Mouse (Mus musculus): Measurements from ENCODE around the gene Mtss1l. TPM values are rescaled to one million over a fixed set of nuclear protein-coding genes. Genes with fewer than 3 reads are reported as not detected.

The Mtss1l gene
- polyA plus RNA-seq, 1 experiment from 2014 or later, result 13.2 TPM

DNA sequence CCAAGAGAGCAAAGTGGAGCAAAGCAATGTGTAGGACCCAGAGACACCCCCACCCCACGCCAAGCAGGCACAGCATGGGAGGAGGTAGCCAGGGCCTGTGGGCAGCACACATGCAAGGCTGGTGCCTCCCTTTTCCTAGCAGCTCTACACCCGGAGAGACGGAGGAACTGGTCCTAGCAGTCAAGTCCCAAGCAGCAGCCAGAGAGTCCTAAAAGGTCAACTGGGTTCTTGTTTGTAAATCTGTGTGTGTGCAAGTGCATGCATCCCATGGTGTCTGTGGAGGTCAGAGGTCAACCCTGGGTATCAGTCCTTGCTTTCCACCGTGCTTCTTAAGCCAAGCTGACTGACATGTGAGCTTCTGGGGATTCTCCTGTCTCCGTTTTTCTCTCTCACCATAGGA, 27.1 kb upstream of the Mtss1l start:
- 76% methylated on average over 5 of the region's 5 CpGs for WGBS
- H3K9me3 ChIP-seq (ENCODE audit: control insufficient read depth, low read length), result no peaks in the 10 kb centered on the region
- no peak overlapping the region for H3K4me3 ChIP-seq (ENCODE audit: low read length)

DNA sequence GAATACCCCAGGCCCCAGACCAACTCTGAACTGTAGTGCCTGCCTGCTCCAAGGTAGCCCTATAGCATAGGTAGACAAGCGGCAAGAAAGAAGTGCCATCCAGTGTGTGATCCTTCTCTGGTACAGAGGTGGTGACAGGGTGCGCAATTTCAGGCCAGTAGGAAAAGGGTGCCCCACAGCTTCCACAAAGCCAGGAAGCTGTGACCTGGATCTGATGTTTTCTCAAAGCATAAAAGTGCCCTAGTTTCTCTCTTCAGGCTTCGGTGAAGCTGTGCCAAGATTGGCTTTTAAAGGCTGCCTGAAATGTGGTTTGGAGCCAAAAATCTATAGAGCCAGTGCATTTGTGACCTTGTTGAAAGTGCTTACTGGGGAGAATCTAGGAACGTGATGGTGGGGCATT, 26.4 kb upstream of the Mtss1l start:
- no peak overlapping the region for H3K4me2 ChIP-seq (ENCODE audit: low read depth, low read length)
- H3K9me3 ChIP-seq (ENCODE audit: control insufficient read depth, low read length), result no peaks in the 10 kb centered on the region
- peak overlapping the region; percentile 9 for H3K27ac ChIP-seq (ENCODE audit: low read length)
- ATAC-seq (ENCODE audit: low read depth), result no peak
- H3K9ac ChIP-seq (ENCODE audit: low read length), result no peak overlapping the region
- H3K36me3 ChIP-seq (ENCODE audit: control insufficient read depth, insufficient read depth, low read length), result no peaks in the 10 kb centered on the region
- H3K4me3 ChIP-seq (ENCODE audit: low read length), result no peak overlapping the region
- H3K27me3 ChIP-seq (ENCODE audit: control insufficient read depth, insufficient read depth, low read depth, low read length), result no peaks in the 10 kb centered on the region
- 64% methylated on average over 4 of the region's 4 CpGs for WGBS
- H3K4me1 ChIP-seq (replicated peaks; ENCODE audit: control insufficient read depth, insufficient read depth, low read length), result peaks cover 19% of the 10 kb centered on the region

More for the DNA sequence above, 27.1 kb upstream of the Mtss1l start:
- Histone ChIP-seq H3K36me3 (ENCODE audit: control insufficient read depth, insufficient read depth, low read length) (no peaks in the 10 kb centered on the region), H3K9ac (ENCODE audit: low read length) (no peak overlapping the region), H3K27me3 (ENCODE audit: control insufficient read depth, insufficient read depth, low read depth, low read length) (no peaks in the 10 kb centered on the region), H3K4me2 (ENCODE audit: low read depth, low read length) (no peak overlapping the region), H3K4me1 (replicated peaks; ENCODE audit: control insufficient read depth, insufficient read depth, low read length) (peaks cover 23% of the 10 kb centered on the region), H3K27ac (ENCODE audit: low read length) (no peak overlapping the region)
- ATAC-seq (ENCODE audit: low read depth), result no peak

DNA sequence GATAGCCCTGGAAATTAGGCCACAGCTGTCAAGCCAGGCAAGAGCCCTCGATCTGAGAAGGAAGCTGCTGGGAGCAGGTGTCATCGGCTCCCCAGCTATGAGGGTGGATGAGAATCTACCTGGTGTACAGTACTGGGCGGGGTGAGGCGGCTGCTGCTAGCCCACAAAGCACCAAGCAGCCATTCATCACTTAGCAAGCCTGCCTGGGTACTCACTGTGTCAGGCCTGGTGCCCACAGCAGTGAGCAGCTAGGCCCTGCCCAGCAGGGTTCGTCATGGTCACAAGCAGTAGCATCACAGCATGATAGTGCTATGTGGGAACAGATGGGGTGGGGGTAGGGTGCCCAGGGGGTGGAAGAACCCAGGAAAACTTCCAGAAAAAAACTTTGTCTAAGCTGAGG, 25.8 kb upstream of the Mtss1l start:
- Histone ChIP-seq H3K4me1 (replicated peaks; ENCODE audit: control insufficient read depth, insufficient read depth, low read length) (peaks cover 17% of the 10 kb centered on the region), H3K27me3 (ENCODE audit: control insufficient read depth, insufficient read depth, low read depth, low read length) (no peaks in the 10 kb centered on the region)

DNA sequence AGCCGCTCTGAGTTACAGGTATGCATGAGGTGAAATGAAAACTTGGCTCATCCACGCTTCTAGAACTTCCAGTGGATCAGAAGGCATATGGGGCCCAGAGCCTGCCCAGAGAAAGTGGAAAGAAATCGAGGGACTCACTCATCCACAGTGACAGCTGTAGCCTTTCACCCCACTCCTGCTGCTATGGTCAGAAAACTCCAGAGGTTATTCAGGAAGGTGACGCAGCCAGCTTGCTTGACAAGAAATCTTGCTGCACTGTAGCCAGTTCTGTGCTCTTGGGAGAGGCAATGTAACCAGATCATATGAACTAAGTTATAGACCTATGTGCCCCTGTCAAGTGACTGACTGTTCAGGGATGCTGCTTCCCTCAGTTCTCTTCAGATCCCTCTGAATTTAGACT, 25.2 kb upstream of the Mtss1l start:
- H3K4me2 ChIP-seq (ENCODE audit: low read depth, low read length), result no peak overlapping the region
- H3K27me3 ChIP-seq (ENCODE audit: control insufficient read depth, insufficient read depth, low read depth, low read length), result no peaks in the 10 kb centered on the region
- H3K9me3 ChIP-seq (ENCODE audit: control insufficient read depth, low read length), result no peaks in the 10 kb centered on the region
- peak; percentile 51 for ATAC-seq (ENCODE audit: low read depth)
- no peaks in the 10 kb centered on the region for H3K36me3 ChIP-seq (ENCODE audit: control insufficient read depth, insufficient read depth, low read length)
- peaks cover 17% of the 10 kb centered on the region for H3K4me1 ChIP-seq (replicated peaks; ENCODE audit: control insufficient read depth, insufficient read depth, low read length)
- 65% methylated on average over 4 of the region's 4 CpGs for WGBS
- peak overlapping the region; percentile 11 for H3K27ac ChIP-seq (ENCODE audit: low read length)
- 0 out of 2 replicates have a peak overlapping the region, but pooled peaks have one; percentile 18 for H3K9ac ChIP-seq (ENCODE audit: low read length)
- no peak overlapping the region for H3K4me3 ChIP-seq (ENCODE audit: low read length)

More for the DNA sequence above, 25.8 kb upstream of the Mtss1l start:
- peak overlapping the region; percentile 10; the same call in 1 of the 2 replicates for H3K9ac ChIP-seq (ENCODE audit: low read length)
- H3K4me2 ChIP-seq (ENCODE audit: low read depth, low read length), result no peak overlapping the region
- no peak for ATAC-seq (ENCODE audit: low read depth)
- H3K9me3 ChIP-seq (ENCODE audit: control insufficient read depth, low read length), result no peaks in the 10 kb centered on the region
- no peaks in the 10 kb centered on the region for H3K36me3 ChIP-seq (ENCODE audit: control insufficient read depth, insufficient read depth, low read length)
- peak overlapping the region; percentile 9; the same call in 1 of the 2 replicates for H3K27ac ChIP-seq (ENCODE audit: low read length)
- no peak overlapping the region for H3K4me3 ChIP-seq (ENCODE audit: low read length)
- WGBS, result 81% methylated on average over 5 of the region's 5 CpGs

DNA sequence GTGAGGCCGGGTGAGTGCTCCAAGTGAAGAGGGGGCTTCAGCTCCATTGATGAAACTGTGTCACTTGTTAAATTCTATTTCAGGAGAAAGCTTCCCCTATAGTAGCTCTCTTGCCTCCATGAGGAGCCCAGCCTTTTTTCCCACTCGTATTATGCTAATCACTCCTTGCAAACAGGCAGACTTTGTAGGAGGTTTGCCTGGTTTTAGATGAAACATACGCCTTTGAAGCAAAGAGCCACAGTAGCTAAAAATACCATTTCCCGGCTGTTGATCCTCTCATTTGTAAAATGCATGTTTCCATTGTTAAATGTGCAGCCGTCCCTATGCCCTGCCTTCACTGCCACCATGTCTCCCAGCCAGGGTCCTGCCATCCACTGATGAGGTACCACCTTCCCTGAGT, 23.7 kb upstream of the Mtss1l start:
- H3K9me3 ChIP-seq (ENCODE audit: control insufficient read depth, low read length), result no peaks in the 10 kb centered on the region
- H3K4me1 ChIP-seq (replicated peaks; ENCODE audit: control insufficient read depth, insufficient read depth, low read length), result peaks cover 17% of the 10 kb centered on the region
- no peak overlapping the region for H3K4me2 ChIP-seq (ENCODE audit: low read depth, low read length)
- no peak for ATAC-seq (ENCODE audit: low read depth)
- H3K36me3 ChIP-seq (ENCODE audit: control insufficient read depth, insufficient read depth, low read length), result no peaks in the 10 kb centered on the region
- H3K27me3 ChIP-seq (ENCODE audit: control insufficient read depth, insufficient read depth, low read depth, low read length), result no peaks in the 10 kb centered on the region
- no peak overlapping the region for H3K9ac ChIP-seq (ENCODE audit: low read length)
- no peak overlapping the region for H3K27ac ChIP-seq (ENCODE audit: low read length)
- H3K4me3 ChIP-seq (ENCODE audit: low read length), result no peak overlapping the region
- 84% methylated on average over 5 of the region's 5 CpGs for WGBS

DNA sequence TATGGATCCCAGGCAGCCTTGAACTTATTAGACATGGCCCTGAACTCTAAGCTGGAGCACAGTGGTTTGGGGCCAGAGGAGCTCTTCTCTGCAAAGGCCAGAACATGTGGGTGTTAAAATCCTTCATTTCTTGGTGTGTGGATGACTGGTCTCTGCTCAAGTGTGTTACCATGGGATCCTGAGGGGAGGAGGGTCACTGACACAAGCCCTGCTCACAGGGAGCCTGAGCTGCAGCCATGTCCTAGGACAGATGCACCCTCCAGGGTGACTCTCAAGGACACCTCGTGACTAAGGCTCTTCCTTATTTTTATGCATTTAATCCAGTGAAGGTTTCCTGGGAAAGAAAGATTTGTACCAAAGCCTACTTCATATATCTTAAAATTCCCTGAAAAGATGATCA, 23.2 kb upstream of the Mtss1l start:
- 62% methylated on average over 1 of the region's 1 CpGs for WGBS
- Histone ChIP-seq H3K4me3 (ENCODE audit: low read length) (no peak overlapping the region), H3K9ac (ENCODE audit: low read length) (no peak overlapping the region), H3K36me3 (ENCODE audit: control insufficient read depth, insufficient read depth, low read length) (no peaks in the 10 kb centered on the region), H3K4me2 (ENCODE audit: low read depth, low read length) (no peak overlapping the region), H3K4me1 (replicated peaks; ENCODE audit: control insufficient read depth, insufficient read depth, low read length) (peaks cover 18% of the 10 kb centered on the region), H3K27me3 (ENCODE audit: control insufficient read depth, insufficient read depth, low read depth, low read length) (no peaks in the 10 kb centered on the region), H3K27ac (ENCODE audit: low read length) (no peak overlapping the region), H3K9me3 (ENCODE audit: control insufficient read depth, low read length) (no peaks in the 10 kb centered on the region)
- no peak for ATAC-seq (ENCODE audit: low read depth)

DNA sequence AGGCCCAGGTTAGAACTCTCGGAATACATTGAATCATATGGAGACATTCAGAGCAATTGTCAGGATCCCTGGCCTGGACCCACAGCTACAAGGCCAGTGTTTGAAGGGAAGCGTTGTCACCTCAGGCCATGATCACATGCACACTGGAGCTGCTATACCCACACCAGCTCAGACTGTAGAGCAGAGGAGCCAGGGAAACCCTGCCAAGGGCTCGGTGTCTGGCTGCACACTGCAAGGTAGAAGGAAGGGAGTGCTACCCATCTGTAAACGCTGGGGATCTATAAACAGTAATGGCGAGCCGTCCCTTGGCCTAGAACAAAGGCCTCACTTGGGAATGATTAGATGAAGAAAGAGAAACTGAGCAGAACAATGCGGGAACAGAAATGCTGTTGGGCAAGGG, 21.8 kb upstream of the Mtss1l start:
- no peaks in the 10 kb centered on the region for H3K36me3 ChIP-seq (ENCODE audit: control insufficient read depth, insufficient read depth, low read length)
- no peak for ATAC-seq (ENCODE audit: low read depth)
- peaks cover 32% of the 10 kb centered on the region for H3K4me1 ChIP-seq (replicated peaks; ENCODE audit: control insufficient read depth, insufficient read depth, low read length)
- H3K9me3 ChIP-seq (ENCODE audit: control insufficient read depth, low read length), result no peaks in the 10 kb centered on the region
- no peak overlapping the region for H3K4me3 ChIP-seq (ENCODE audit: low read length)
- 73% methylated on average over 7 of the region's 7 CpGs for WGBS
- no peak overlapping the region for H3K4me2 ChIP-seq (ENCODE audit: low read depth, low read length)
- no peak overlapping the region for H3K9ac ChIP-seq (ENCODE audit: low read length)
- H3K27me3 ChIP-seq (ENCODE audit: control insufficient read depth, insufficient read depth, low read depth, low read length), result no peaks in the 10 kb centered on the region
- no peak overlapping the region for H3K27ac ChIP-seq (ENCODE audit: low read length)

DNA sequence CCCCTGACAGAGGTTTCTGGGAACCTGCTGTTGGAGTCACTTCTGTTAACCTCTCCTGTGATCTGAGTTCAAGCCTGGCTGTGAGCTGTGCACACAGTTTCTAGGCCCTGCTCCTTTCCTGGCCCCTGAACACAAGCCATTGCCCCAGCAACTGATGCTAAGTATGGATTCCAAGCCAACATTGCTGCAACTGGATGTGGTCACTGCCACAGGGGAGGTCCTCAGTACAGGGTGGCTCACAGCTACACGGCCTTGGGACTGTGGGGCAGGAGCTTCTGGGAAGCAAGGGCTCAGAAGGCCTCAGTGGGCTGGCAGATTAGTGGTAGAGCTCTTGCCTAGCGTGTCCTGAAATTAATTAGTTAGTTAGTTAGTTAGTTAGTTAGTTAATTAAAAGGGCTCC, 20.7 kb upstream of the Mtss1l start:
- H3K9ac ChIP-seq (ENCODE audit: low read length), result no peak overlapping the region
- H3K9me3 ChIP-seq (ENCODE audit: control insufficient read depth, low read length), result no peaks in the 10 kb centered on the region
- H3K36me3 ChIP-seq (ENCODE audit: control insufficient read depth, insufficient read depth, low read length), result no peaks in the 10 kb centered on the region
- WGBS, result 76% methylated on average over 2 of the region's 2 CpGs
- H3K4me2 ChIP-seq (ENCODE audit: low read depth, low read length), result no peak overlapping the region
- ATAC-seq (ENCODE audit: low read depth), result no peak
- peaks cover 31% of the 10 kb centered on the region for H3K4me1 ChIP-seq (replicated peaks; ENCODE audit: control insufficient read depth, insufficient read depth, low read length)
- H3K27ac ChIP-seq (ENCODE audit: low read length), result no peak overlapping the region
- no peak overlapping the region for H3K4me3 ChIP-seq (ENCODE audit: low read length)
- H3K27me3 ChIP-seq (ENCODE audit: control insufficient read depth, insufficient read depth, low read depth, low read length), result no peaks in the 10 kb centered on the region

DNA sequence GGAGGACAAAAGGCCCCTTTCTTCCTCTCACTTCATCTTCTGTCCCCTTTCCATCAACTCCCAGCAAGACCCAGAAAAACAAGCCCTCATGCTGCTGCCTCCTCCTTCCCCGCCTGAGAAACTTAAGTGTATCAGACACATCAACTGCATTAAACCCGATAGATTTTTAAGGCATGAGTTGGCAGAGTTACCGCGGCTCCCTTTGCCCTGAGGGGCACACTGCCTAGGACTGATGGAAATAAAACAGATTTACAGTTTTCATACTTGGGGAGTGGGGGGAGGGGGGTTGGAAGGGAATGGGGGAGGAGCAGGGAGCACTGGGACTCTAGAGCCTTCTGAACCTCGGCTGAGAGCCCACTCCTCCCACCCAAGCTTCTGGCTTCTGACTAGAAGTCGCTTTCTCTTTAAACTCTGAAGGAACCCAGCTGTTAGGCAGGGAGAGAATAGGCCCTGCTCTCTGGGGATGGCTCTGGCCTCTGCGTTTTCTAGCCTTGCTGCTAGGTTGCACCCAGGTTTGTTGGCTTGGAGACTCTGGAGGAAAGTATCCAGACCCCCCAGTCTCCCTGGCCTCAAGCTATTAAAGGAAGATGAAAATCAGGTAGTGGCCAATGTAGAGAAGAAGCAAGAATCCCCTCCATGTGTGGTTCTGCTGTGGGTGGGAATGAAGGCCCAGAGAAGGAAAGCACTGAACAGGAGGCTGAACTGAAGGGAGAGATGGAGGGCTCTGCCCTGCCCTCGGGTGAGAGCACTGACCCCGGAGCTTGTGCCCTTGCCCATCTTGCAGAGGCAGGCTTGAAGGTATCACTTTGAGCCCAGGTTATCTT, 18.4 kb upstream of the Mtss1l start:
- H3K4me1 ChIP-seq (replicated peaks; ENCODE audit: control insufficient read depth, insufficient read depth, low read length), result peaks cover 35% of the 10 kb centered on the region

More for the DNA sequence above, 18.4 kb upstream of the Mtss1l start:
- Histone ChIP-seq H3K9ac (ENCODE audit: low read length) (no peak overlapping the region), H3K9me3 (ENCODE audit: control insufficient read depth, low read length) (no peaks in the 10 kb centered on the region), H3K36me3 (ENCODE audit: control insufficient read depth, insufficient read depth, low read length) (no peaks in the 10 kb centered on the region), H3K27me3 (ENCODE audit: control insufficient read depth, insufficient read depth, low read depth, low read length) (no peaks in the 10 kb centered on the region), H3K4me3 (ENCODE audit: low read length) (no peak overlapping the region), H3K4me2 (ENCODE audit: low read depth, low read length) (no peak overlapping the region), H3K27ac (ENCODE audit: low read length) (peak overlapping the region; percentile 81)
- ATAC-seq (ENCODE audit: low read depth), result peak; percentile 87
- 46% methylated on average over 9 of the region's 9 CpGs for WGBS

Data from lung, embryonic 16.5 days (tissue).